8 mouse cellular contexts compared by ENCODE assay signal in genomic region chr3:30999401-31000017, GRCm38 (mm10). TPM values are rescaled to one million over a fixed set of nuclear protein-coding genes. Genes with fewer than 3 reads are reported as not detected.
DNase-seq lines count a peak whose midpoint lies in the region; ATAC-seq and TF ChIP-seq lines count a peak whose summit lies in the region.
"Had no signal": no experiment of that assay in that cellular context is flagged by ENCODE, and none has a peak within 500 bp of the region (broad histone marks: within the 10 kb centered on the region; RNA-seq: fewer than 3 reads in every experiment).

No protein-coding gene starts in this region.

- DNase-seq in kidney, postnatal 4 days: peak; percentile 20 to 47
- DNase-seq in kidney, postnatal 10 days: no peak
- DNase-seq in R1 (ENCODE audit: low read depth, low spot score): peak; percentile 34
- peak; percentile 12 for DNase-seq in heart, postnatal 0 days (ENCODE audit: low spot score)
- peak; percentile 46 to 71 for DNase-seq in lung, postnatal 4 days
- no peak for DNase-seq in layer of hippocampus, postnatal 36 days
- DNase-seq in cerebellum, adult 9-10 months: no peak
- DNase-seq: cerebellum, postnatal 14 days had no signal

- H3K9me3 ChIP-seq in heart, postnatal 0 days (replicated peaks; ENCODE audit: control insufficient read depth, low read length): no peaks in the 10 kb centered on the region

- WGBS in heart, postnatal 0 days: 69% methylated on average over 10 of the region's 10 CpGs

- no peak overlapping the region for H3K4me3 ChIP-seq in heart, postnatal 0 days (ENCODE audit: low read depth, low read length)

- no peak overlapping the region for H3K4me2 ChIP-seq in heart, postnatal 0 days (ENCODE audit: low read depth, low read length)

- H3K9ac ChIP-seq in heart, postnatal 0 days (replicated peaks; ENCODE audit: low read depth, low read length): no peak overlapping the region

- peak overlapping the region; percentile 52 for H3K27ac ChIP-seq in heart, postnatal 0 days (ENCODE audit: low read depth)

- no peaks in the 10 kb centered on the region for H3K27me3 ChIP-seq in heart, postnatal 0 days (ENCODE audit: control insufficient read depth, insufficient read depth, low read length)

- peaks cover 18% of the 10 kb centered on the region; the same call in 1 of the 2 replicates for H3K4me1 ChIP-seq in heart, postnatal 0 days (ENCODE audit: control insufficient read depth, insufficient read depth)

- TF ChIP-seq CTCF in heart, postnatal 0 days (IDR thresholded peaks at IDR 0.05; ENCODE audit: low read depth): no peak

- no peaks in the 10 kb centered on the region for H3K36me3 ChIP-seq in heart, postnatal 0 days (replicated peaks; ENCODE audit: control insufficient read depth, insufficient read depth, low read length)

- TF ChIP-seq EP300 in heart, postnatal 0 days (IDR thresholded peaks at IDR 0.05; ENCODE audit: low read depth): no peak

- ATAC-seq in heart, postnatal 0 days (ENCODE audit: insufficient read depth, low read depth): no peak

RNA-seq across cellular contexts. Expression of gene Prkci, which starts 4.0 kb away (rescaled TPM):
- 26.1 and 39.3 TPM in 2 replicates for total RNA-seq in heart, postnatal 0 days (2014; rRNA removed; ENCODE audit: low replicate concordance)
- 8.7 and 9.0 TPM in 2 replicates for polyA plus RNA-seq in heart, postnatal 0 days (2015; fragmentation: Nextera tagmentation; extraction: Ambion mirVana)
- 10 to 100 TPM; 62.9 to 67.3 TPM for total RNA-seq in layer of hippocampus, postnatal 36 days (2021)

RNA-seq across cellular contexts. Expression of gene Phc3, which starts 30.3 kb away (rescaled TPM):
- 10.3 and 14.5 TPM in 2 replicates for total RNA-seq in heart, postnatal 0 days (2014; rRNA removed; ENCODE audit: low replicate concordance)
- 3.3 and 3.6 TPM in 2 replicates for polyA plus RNA-seq in heart, postnatal 0 days (2015; fragmentation: Nextera tagmentation; extraction: Ambion mirVana)
- total RNA-seq in layer of hippocampus, postnatal 36 days (2021): 10 to 100 TPM; 41.6 to 45.3 TPM

Comparison
In these comparisons a context has a peak if more than half of its experiments do, and no peak if none do; other contexts are left out.
1. DNase-seq: peak in kidney, postnatal 4 days (2 of 2), R1 (single experiment), heart, postnatal 0 days (single experiment) and lung, postnatal 4 days (2 of 2); none in kidney, postnatal 10 days (single experiment), layer of hippocampus, postnatal 36 days (0 of 2) and cerebellum, adult 9-10 months (single experiment).